Mouse (Mus musculus): ENCODE measurements around the gene Fxyd5. TPM values are rescaled to one million over a fixed set of nuclear protein-coding genes. Genes with fewer than 3 reads are reported as not detected.

The Fxyd5 gene
- polyA plus RNA-seq, 1 experiment from 2014 or later = 23.3 TPM

DNA sequence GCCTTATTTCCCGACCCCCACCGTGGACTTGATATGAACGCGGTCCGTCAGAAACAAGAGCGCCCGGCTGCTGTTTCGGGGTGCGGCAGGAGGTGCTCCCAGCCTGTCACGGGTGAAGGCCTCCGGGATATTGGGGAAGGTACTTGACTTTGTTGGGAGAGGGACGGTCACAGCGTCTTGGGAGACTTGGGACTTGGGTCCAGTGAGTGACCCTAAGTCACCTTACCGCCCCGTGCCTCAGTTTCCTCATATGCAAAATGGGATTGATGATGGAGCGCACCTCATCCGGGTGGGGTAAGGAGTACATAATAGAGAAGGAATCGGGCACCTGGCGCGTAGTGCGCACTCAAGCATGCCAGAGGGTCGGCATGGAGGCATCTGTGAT is 10.0 kb upstream of the Fxyd5 start:
- Histone ChIP-seq H3K27me3 (ENCODE audit: control insufficient read depth, insufficient read depth, low read length) (peaks cover 44% of the 10 kb centered on the region), H3K36me3 (ENCODE audit: control insufficient read depth, insufficient read depth, low read length) (no peaks in the 10 kb centered on the region), H3K9me3 (ENCODE audit: control insufficient read depth, low read length) (no peaks in the 10 kb centered on the region), H3K4me2 (replicated peaks; ENCODE audit: low read depth, low read length) (peak overlapping the region; percentile 40), H3K4me1 (ENCODE audit: control insufficient read depth, insufficient read depth, low read length) (peaks cover 46% of the 10 kb centered on the region), H3K4me3 (ENCODE audit: low read length) (peak overlapping the region; percentile 26), H3K9ac (ENCODE audit: low read depth, low read length) (peak overlapping the region; percentile 28; the same call in 1 of the 2 replicates), H3K27ac (ENCODE audit: low read depth, low read length) (no peak overlapping the region)
- no peak for ATAC-seq (ENCODE audit: low FRiP score, low TSS enrichment)
- 3% methylated on average over 22 of the region's 22 CpGs for WGBS

GRCm38 (mm10) chr7:31051321-31052021 is 9.2 kb upstream of the Fxyd5 start, which contains the start of gene Fxyd7:
Gene Fxyd7 (minus strand): TSS chr7:31051467.
- WGBS = 2% methylated on average over 25 of the region's 28 CpGs
- H3K9me3 ChIP-seq (ENCODE audit: control insufficient read depth, low read length) = no peaks in the 10 kb centered on the region
- peak within 1 kb of the TSS; percentile 40 for H3K4me2 ChIP-seq (replicated peaks; ENCODE audit: low read depth, low read length)
- ATAC-seq (ENCODE audit: low FRiP score, low TSS enrichment) = no peak
- 0 out of 2 replicates have a peak within 1 kb of the TSS, but pooled peaks have one; percentile 28 for H3K9ac ChIP-seq (ENCODE audit: low read depth, low read length)
- H3K4me3 ChIP-seq (ENCODE audit: low read length) = peak within 1 kb of the TSS; percentile 26
- H3K4me1 ChIP-seq (ENCODE audit: control insufficient read depth, insufficient read depth, low read length) = peaks cover 45% of the 10 kb centered on the region
- peaks cover 44% of the 10 kb centered on the region for H3K27me3 ChIP-seq (ENCODE audit: control insufficient read depth, insufficient read depth, low read length)
- H3K36me3 ChIP-seq (ENCODE audit: control insufficient read depth, insufficient read depth, low read length) = no peaks in the 10 kb centered on the region
- H3K27ac ChIP-seq (ENCODE audit: low read depth, low read length) = no peak within 1 kb of the TSS

DNA sequence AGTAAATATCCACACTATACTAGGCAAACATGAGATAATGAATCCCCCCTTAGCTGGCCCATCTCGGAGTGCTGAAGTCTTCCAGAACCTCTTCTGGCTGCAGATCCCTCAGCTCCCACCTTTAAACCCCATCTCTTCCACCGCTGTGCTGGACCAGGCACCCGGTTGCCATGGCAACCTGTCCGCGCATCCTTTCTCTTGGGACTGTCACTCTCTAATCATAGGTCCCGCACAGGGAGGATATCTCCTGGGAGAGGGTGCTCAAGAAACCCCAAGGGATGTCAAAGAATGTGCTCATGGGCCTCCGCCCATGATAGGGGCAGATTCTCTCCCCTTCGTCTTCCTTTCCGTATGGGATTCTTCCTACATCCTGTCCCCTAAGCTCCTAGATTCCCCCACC is 8.6 kb upstream of the Fxyd5 start:
- Histone ChIP-seq H3K27me3 (ENCODE audit: control insufficient read depth, insufficient read depth, low read length) (peaks cover 44% of the 10 kb centered on the region), H3K4me1 (ENCODE audit: control insufficient read depth, insufficient read depth, low read length) (peaks cover 43% of the 10 kb centered on the region), H3K9ac (ENCODE audit: low read depth, low read length) (no peak overlapping the region), H3K9me3 (ENCODE audit: control insufficient read depth, low read length) (no peaks in the 10 kb centered on the region), H3K36me3 (ENCODE audit: control insufficient read depth, insufficient read depth, low read length) (no peaks in the 10 kb centered on the region), H3K27ac (ENCODE audit: low read depth, low read length) (no peak overlapping the region), H3K4me3 (ENCODE audit: low read length) (peak overlapping the region; percentile 26), H3K4me2 (replicated peaks; ENCODE audit: low read depth, low read length) (peak overlapping the region; percentile 40; the same call in 1 of the 2 replicates)
- WGBS = 4% methylated on average over 9 of the region's 9 CpGs
- no peak for ATAC-seq (ENCODE audit: low FRiP score, low TSS enrichment)

GRCm38 (mm10) chr7:31050487-31050886 is 8.2 kb upstream of the Fxyd5 start:
- ATAC-seq (ENCODE audit: low FRiP score, low TSS enrichment) = no peak
- Histone ChIP-seq H3K4me1 (ENCODE audit: control insufficient read depth, insufficient read depth, low read length) (peaks cover 42% of the 10 kb centered on the region), H3K27ac (ENCODE audit: low read depth, low read length) (no peak overlapping the region), H3K36me3 (ENCODE audit: control insufficient read depth, insufficient read depth, low read length) (no peaks in the 10 kb centered on the region), H3K9me3 (ENCODE audit: control insufficient read depth, low read length) (no peaks in the 10 kb centered on the region), H3K4me3 (ENCODE audit: low read length) (peak overlapping the region; percentile 18), H3K9ac (ENCODE audit: low read depth, low read length) (no peak overlapping the region), H3K27me3 (ENCODE audit: control insufficient read depth, insufficient read depth, low read length) (peaks cover 44% of the 10 kb centered on the region), H3K4me2 (replicated peaks; ENCODE audit: low read depth, low read length) (peak overlapping the region; percentile 27; the same call in 1 of the 2 replicates)
- 7% methylated on average over 6 of the region's 6 CpGs for WGBS

- H3K4me2 ChIP-seq (replicated peaks; ENCODE audit: low read depth, low read length) = peak overlapping the region; percentile 27
- no peak overlapping the region for H3K27ac ChIP-seq (ENCODE audit: low read depth, low read length)
- WGBS = 1% methylated on average over 10 of the region's 15 CpGs
- no peaks in the 10 kb centered on the region for H3K36me3 ChIP-seq (ENCODE audit: control insufficient read depth, insufficient read depth, low read length)
- H3K9me3 ChIP-seq (ENCODE audit: control insufficient read depth, low read length) = no peaks in the 10 kb centered on the region
- H3K4me3 ChIP-seq (ENCODE audit: low read length) = peak overlapping the region; percentile 18
- H3K4me1 ChIP-seq (ENCODE audit: control insufficient read depth, insufficient read depth, low read length) = peaks cover 36% of the 10 kb centered on the region
- no peak overlapping the region for H3K9ac ChIP-seq (ENCODE audit: low read depth, low read length)
- H3K27me3 ChIP-seq (ENCODE audit: control insufficient read depth, insufficient read depth, low read length) = peaks cover 44% of the 10 kb centered on the region
- no peak for ATAC-seq (ENCODE audit: low FRiP score, low TSS enrichment)
These were observed 7.6 kb upstream of the Fxyd5 start for GRCm38 (mm10) chr7:31049846-31050281.

DNA sequence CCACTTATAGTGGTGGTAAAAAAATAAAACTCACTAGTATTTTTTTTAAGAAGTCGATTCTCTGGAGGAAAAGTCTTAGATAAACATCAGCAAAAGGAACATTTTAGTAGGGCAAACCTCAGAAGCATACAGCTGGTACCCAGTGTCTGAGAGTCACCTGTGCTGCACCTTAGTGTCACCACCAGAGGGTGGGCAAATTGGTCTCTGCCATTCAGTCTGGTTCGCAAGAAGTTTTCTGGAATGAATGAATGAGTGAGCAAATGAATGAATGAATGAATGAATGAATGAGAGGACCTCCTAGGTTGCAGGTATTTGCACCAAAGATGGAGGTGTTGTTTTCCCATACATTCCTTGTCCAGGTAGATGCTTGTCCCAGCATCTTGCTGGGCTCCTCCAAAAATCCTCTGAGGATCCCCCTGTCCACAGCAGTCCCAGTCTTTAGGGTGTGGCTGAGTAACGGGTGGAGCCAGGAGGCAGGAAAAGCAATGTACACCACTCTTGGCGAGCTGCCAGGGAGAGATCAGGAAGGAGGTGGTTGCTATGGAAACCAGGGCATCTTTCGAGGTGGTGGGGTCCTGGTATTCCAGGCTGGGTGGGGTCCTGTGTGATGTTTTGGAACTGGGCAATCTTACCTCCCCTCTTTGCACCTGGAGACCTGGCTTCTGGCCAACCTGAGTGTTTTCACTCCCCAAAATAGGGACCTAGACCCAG is 7.0 kb upstream of the Fxyd5 start:
- peaks cover 44% of the 10 kb centered on the region for H3K27me3 ChIP-seq (ENCODE audit: control insufficient read depth, insufficient read depth, low read length)
- 24% methylated on average over 5 of the region's 5 CpGs for WGBS
- no peaks in the 10 kb centered on the region for H3K36me3 ChIP-seq (ENCODE audit: control insufficient read depth, insufficient read depth, low read length)
- no peak overlapping the region for H3K27ac ChIP-seq (ENCODE audit: low read depth, low read length)
- H3K4me1 ChIP-seq (ENCODE audit: control insufficient read depth, insufficient read depth, low read length) = peaks cover 31% of the 10 kb centered on the region
- H3K9me3 ChIP-seq (ENCODE audit: control insufficient read depth, low read length) = no peaks in the 10 kb centered on the region
- ATAC-seq (ENCODE audit: low FRiP score, low TSS enrichment) = no peak
- no peak overlapping the region for H3K9ac ChIP-seq (ENCODE audit: low read depth, low read length)
- H3K4me3 ChIP-seq (ENCODE audit: low read length) = no peak overlapping the region; the same call in 1 of the 2 replicates
- H3K4me2 ChIP-seq (replicated peaks; ENCODE audit: low read depth, low read length) = peak overlapping the region; percentile 27

DNA sequence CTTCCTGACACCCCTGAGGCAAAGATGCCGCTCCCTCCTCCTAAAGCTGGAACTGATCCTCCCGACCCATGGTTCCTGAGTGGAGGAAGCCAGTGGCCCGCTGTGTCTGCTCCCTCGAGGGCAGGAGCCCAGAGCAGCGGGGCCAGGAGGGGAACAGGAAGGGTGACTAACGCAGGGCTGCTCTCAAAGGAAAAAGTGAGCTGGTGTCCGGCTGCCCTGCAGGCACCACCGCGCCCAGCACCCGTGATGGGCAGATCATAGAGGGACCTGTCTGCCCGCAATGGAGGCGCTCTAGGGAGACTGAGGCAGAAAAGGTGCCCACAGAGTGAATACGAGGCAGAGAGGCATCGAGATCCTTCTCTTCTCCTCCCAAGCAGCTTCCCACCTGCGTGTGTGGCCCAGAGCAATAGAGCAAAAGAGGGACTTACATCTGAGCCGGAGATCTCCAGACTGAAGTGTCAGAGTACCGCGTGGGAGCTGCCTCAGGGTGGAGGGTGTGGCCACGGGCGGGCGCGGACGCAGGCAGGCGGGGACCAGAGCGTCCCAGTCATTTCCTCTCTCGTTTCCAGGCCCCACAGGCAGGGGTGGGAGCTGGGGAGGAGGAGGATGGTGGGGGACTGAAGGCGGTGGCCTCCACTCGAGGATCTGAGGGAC is 492 bp downstream of the Fxyd5 start:
- Histone ChIP-seq H3K27ac (ENCODE audit: low read depth, low read length) (no peak overlapping the region), H3K9me3 (ENCODE audit: control insufficient read depth, low read length) (no peaks in the 10 kb centered on the region), H3K4me2 (replicated peaks; ENCODE audit: low read depth, low read length) (peak overlapping the region; percentile 51), H3K36me3 (ENCODE audit: control insufficient read depth, insufficient read depth, low read length) (no peaks in the 10 kb centered on the region), H3K4me3 (ENCODE audit: low read length) (peak overlapping the region; percentile 29), H3K9ac (ENCODE audit: low read depth, low read length) (peak overlapping the region; percentile 44; the same call in 1 of the 2 replicates), H3K4me1 (ENCODE audit: control insufficient read depth, insufficient read depth, low read length) (peaks cover 9% of the 10 kb centered on the region; the same call in 1 of the 2 replicates), H3K27me3 (ENCODE audit: control insufficient read depth, insufficient read depth, low read length) (peaks cover 12% of the 10 kb centered on the region)
- ATAC-seq (ENCODE audit: low FRiP score, low TSS enrichment) = peak; percentile 77; the same call in 1 of the 2 replicates
- WGBS = 1% methylated on average over 28 of the region's 28 CpGs

- H3K4me2 ChIP-seq (replicated peaks; ENCODE audit: low read depth, low read length) = peak overlapping the region; percentile 51; the same call in 1 of the 2 replicates
- peaks cover 12% of the 10 kb centered on the region for H3K27me3 ChIP-seq (ENCODE audit: control insufficient read depth, insufficient read depth, low read length)
- no peaks in the 10 kb centered on the region for H3K36me3 ChIP-seq (ENCODE audit: control insufficient read depth, insufficient read depth, low read length)
- H3K9ac ChIP-seq (ENCODE audit: low read depth, low read length) = no peak overlapping the region
- WGBS = 40% methylated on average over 8 of the region's 8 CpGs
- no peak for ATAC-seq (ENCODE audit: low FRiP score, low TSS enrichment)
- peaks cover 9% of the 10 kb centered on the region; the same call in 1 of the 2 replicates for H3K4me1 ChIP-seq (ENCODE audit: control insufficient read depth, insufficient read depth, low read length)
- H3K4me3 ChIP-seq (ENCODE audit: low read length) = no peak overlapping the region
- H3K27ac ChIP-seq (ENCODE audit: low read depth, low read length) = no peak overlapping the region
- no peaks in the 10 kb centered on the region for H3K9me3 ChIP-seq (ENCODE audit: control insufficient read depth, low read length)
These were observed 1.3 kb downstream of the Fxyd5 start for GRCm38 (mm10) chr7:31041023-31041407.
